Comparison of ENCODE assay signal across 21 mouse cellular contexts in the genomic region with DNA sequence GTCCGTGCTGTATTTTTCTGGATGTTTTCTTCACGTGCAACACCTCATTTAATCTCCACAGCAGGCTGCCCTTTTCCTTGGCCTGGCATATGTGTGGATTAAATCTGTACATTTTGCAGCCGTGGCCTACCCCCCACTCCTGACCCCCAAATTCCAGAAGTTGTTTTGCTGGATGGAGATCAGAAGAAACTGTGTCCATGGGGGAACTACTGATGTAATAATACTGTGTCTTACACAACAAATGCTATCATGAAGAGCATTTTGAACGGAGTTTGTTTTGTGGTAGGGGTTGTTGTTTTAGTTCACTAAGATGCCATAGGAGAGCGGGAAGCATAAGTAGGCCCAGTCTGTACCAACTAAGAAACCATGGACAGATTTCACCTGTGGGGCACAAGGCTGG.
"Had no signal": no experiment of that assay in that cellular context is flagged by ENCODE, and none has a peak within 500 bp of the region (broad histone marks: within the 10 kb centered on the region; RNA-seq: fewer than 3 reads in every experiment).

No protein-coding gene starts in this region.

- H3K27me3 ChIP-seq: hindbrain, embryonic 12.5 days; intestine, embryonic 15.5 days; limb, embryonic 12.5 days had no signal

- DNase-seq: forebrain, postnatal 0 days; gastrocnemius, postnatal 14 days; gastrocnemius, postnatal 36 days; heart, adult 2 months; heart, postnatal 10 days; heart, postnatal 4 days; kidney, adult 18-20 months; kidney, adult 8-10 months had no signal

- H3K4me2 ChIP-seq: heart, embryonic 12.5 days; hindbrain, embryonic 12.5 days; hindbrain, embryonic 14.5 days; intestine, embryonic 15.5 days; limb, embryonic 12.5 days had no signal

- H3K36me3 ChIP-seq: heart, embryonic 10.5 days; heart, embryonic 12.5 days; hindbrain, embryonic 10.5 days; hindbrain, embryonic 12.5 days; intestine, embryonic 15.5 days; limb, embryonic 10.5 days; limb, embryonic 12.5 days had no signal

- H3K4me3 ChIP-seq: heart, adult 2 months; heart, embryonic 10.5 days; heart, embryonic 12.5 days; hindbrain, embryonic 10.5 days; hindbrain, embryonic 12.5 days; intestine, embryonic 15.5 days; layer of hippocampus, adult 2 months; left cerebral cortex, adult 2 months; limb, embryonic 10.5 days; limb, embryonic 12.5 days had no signal

- H3K27ac ChIP-seq: heart, adult 2 months; heart, embryonic 10.5 days; hindbrain, embryonic 10.5 days; hindbrain, embryonic 12.5 days; hindbrain, embryonic 14.5 days; intestine, embryonic 15.5 days; layer of hippocampus, adult 2 months; left cerebral cortex, adult 2 months; limb, embryonic 10.5 days; limb, embryonic 12.5 days had no signal

- H3K9me3 ChIP-seq: heart, embryonic 10.5 days; heart, embryonic 12.5 days; hindbrain, embryonic 10.5 days; hindbrain, embryonic 12.5 days; intestine, embryonic 15.5 days; limb, embryonic 10.5 days; limb, embryonic 12.5 days had no signal

- H3K9ac ChIP-seq: forebrain, postnatal 0 days; heart, embryonic 12.5 days; hindbrain, embryonic 12.5 days; hindbrain, embryonic 14.5 days; intestine, embryonic 15.5 days; limb, embryonic 12.5 days had no signal

- ATAC-seq: forebrain, postnatal 0 days; hindbrain, embryonic 16.5 days; inflammation-experienced regulatory T-cells, adult 6 months; intestine, embryonic 15.5 days; intestine, postnatal 0 days had no signal
